8 mouse cellular contexts compared by ENCODE assay signal in genomic region chr7:142660651-142660945, GRCm38 (mm10). TPM values are rescaled to one million over a fixed set of nuclear protein-coding genes. Genes with fewer than 3 reads are reported as not detected.
DNase-seq lines count a peak whose midpoint lies in the region; ATAC-seq and TF ChIP-seq lines count a peak whose summit lies in the region.

No protein-coding gene starts in this region.

- no peaks in the 10 kb centered on the region for H3K9me3 ChIP-seq in hindbrain, embryonic 10.5 days
- H3K9me3 ChIP-seq in midbrain, embryonic 11.5 days (ENCODE audit: control insufficient read depth, low read length): no peaks in the 10 kb centered on the region

- DNase-seq in heart, adult 2 months: peak in 1 of 2 experiments; percentile 47
- DNase-seq in heart, adult 8-10 months (ENCODE audit: low spot score): no peak
- peak; percentile 43 for DNase-seq in brain, embryonic 14.5 days (ENCODE audit: low read depth)
- peak; percentile 71 for DNase-seq in hindbrain, embryonic 10.5 days (ENCODE audit: low spot score)
- DNase-seq in midbrain, embryonic 11.5 days (ENCODE audit: low spot score, missing footprints): peak; percentile 97
- DNase-seq in layer of hippocampus, adult 11-12 months (ENCODE audit: low spot score): no peak
- DNase-seq in ovary, postnatal 14 days (ENCODE audit: low spot score): no peak
- no peak for DNase-seq in right cerebral cortex, postnatal 36 days (ENCODE audit: low spot score in 2 of 2)

- no peak for TF ChIP-seq CTCF in heart, adult 2 months (IDR thresholded peaks at IDR 0.05)
- no peak for TF ChIP-seq CTCF in brain, embryonic 14.5 days (IDR thresholded peaks at IDR 0.05; ENCODE audit: borderline replicate concordance, extremely low read depth, insufficient read depth, insufficient read length)

- 1% methylated on average over 29 of the region's 29 CpGs for WGBS in heart, adult 2 months
- under 1% methylated on average over 29 of the region's 29 CpGs for WGBS in hindbrain, embryonic 10.5 days
- under 1% methylated on average over 29 of the region's 29 CpGs for WGBS in midbrain, embryonic 11.5 days

- intact Hi-C loops in heart, adult 2 months (cut with DNase I): no loop called here

- 0 out of 2 replicates have a peak overlapping the region, but pooled peaks have one; percentile 4 for H3K9ac ChIP-seq in heart, adult 2 months (ENCODE audit: low read depth, low read length)
- peak overlapping the region; percentile 14; the same call in 1 of the 2 replicates for H3K9ac ChIP-seq in midbrain, embryonic 11.5 days (ENCODE audit: low read length)

- H3K79me2 ChIP-seq in heart, adult 2 months (replicated peaks; ENCODE audit: control insufficient read depth, insufficient read depth, low read length): no peaks in the 10 kb centered on the region

- H3K4me3 ChIP-seq in heart, adult 2 months: peak overlapping the region; percentile 24
- peak overlapping the region; percentile 52 for H3K4me3 ChIP-seq in hindbrain, embryonic 10.5 days
- H3K4me3 ChIP-seq in midbrain, embryonic 11.5 days (ENCODE audit: low read depth, low read length): peak overlapping the region; percentile 31

- H3K27ac ChIP-seq in heart, adult 2 months: no peak overlapping the region
- H3K27ac ChIP-seq in hindbrain, embryonic 10.5 days: peak overlapping the region; percentile 85
- H3K27ac ChIP-seq in midbrain, embryonic 11.5 days (ENCODE audit: low read depth, low read length): no peak overlapping the region

- H3K4me1 ChIP-seq in heart, adult 2 months (ENCODE audit: control insufficient read depth, insufficient read depth, low read length): peaks cover 2% of the 10 kb centered on the region
- H3K4me1 ChIP-seq in hindbrain, embryonic 10.5 days (replicated peaks): peaks cover 58% of the 10 kb centered on the region
- H3K4me1 ChIP-seq in midbrain, embryonic 11.5 days (ENCODE audit: control insufficient read depth, insufficient read depth, low read length): peaks cover 17% of the 10 kb centered on the region

- H3K4me2 ChIP-seq in midbrain, embryonic 11.5 days: peak overlapping the region; percentile 43

- no peak for TF ChIP-seq POLR2A in heart, adult 2 months (IDR thresholded peaks at IDR 0.05; ENCODE audit: insufficient read depth, low read depth, low read length)
- no peak for TF ChIP-seq POLR2A in brain, embryonic 14.5 days (IDR thresholded peaks at IDR 0.05; ENCODE audit: borderline replicate concordance, extremely low read depth, insufficient read depth, insufficient read length, poor library complexity, severe bottlenecking)

- no peak for ATAC-seq in midbrain, embryonic 11.5 days (ENCODE audit: low FRiP score)

- H3K36me3 ChIP-seq in heart, adult 2 months (ENCODE audit: control insufficient read depth, insufficient read depth, low read length): no peaks in the 10 kb centered on the region
- no peaks in the 10 kb centered on the region for H3K36me3 ChIP-seq in hindbrain, embryonic 10.5 days
- no peaks in the 10 kb centered on the region for H3K36me3 ChIP-seq in midbrain, embryonic 11.5 days (ENCODE audit: control insufficient read depth, insufficient read depth, low read length)

- TF ChIP-seq EP300 in heart, adult 2 months (IDR thresholded peaks at IDR 0.05; ENCODE audit: insufficient read depth, low read depth, low read length): no peak

- peaks cover 37% of the 10 kb centered on the region for H3K27me3 ChIP-seq in heart, adult 2 months (ENCODE audit: control insufficient read depth, insufficient read depth, low read length)
- peaks cover 100% of the 10 kb centered on the region for H3K27me3 ChIP-seq in hindbrain, embryonic 10.5 days (ENCODE audit: insufficient read depth, poor library complexity, severe bottlenecking)
- H3K27me3 ChIP-seq in midbrain, embryonic 11.5 days (ENCODE audit: control insufficient read depth, insufficient read depth, low read length): peaks cover 96% of the 10 kb centered on the region

RNA-seq across cellular contexts. Expression of gene Igf2, which starts 6.0 kb away (rescaled TPM):
- total RNA-seq in heart, adult 2 months (2021): 10 to 100 TPM; 60.0 to 75.2 TPM
- 64.5 and 80.0 TPM in 2 replicates for polyA plus RNA-seq in heart, adult 2 months (2012; rRNA removed)
- 10 to 100 TPM; 53.1 to 76.2 (median 63.4) TPM for total RNA-seq in heart, adult 8-10 months (2022)
- polyA plus RNA-seq in brain, embryonic 14.5 days (2012; rRNA removed): 234 and 457 TPM in 2 replicates
- 219 and 247 TPM in 2 replicates for polyA plus RNA-seq in hindbrain, embryonic 10.5 days (2016; fragmentation: Nextera tagmentation; extraction: Ambion mirVana)
- polyA plus RNA-seq in midbrain, embryonic 11.5 days (2014; fragmentation: Nextera tagmentation; extraction: Ambion mirVana): 126 and 131 TPM in 2 replicates

RNA-seq across cellular contexts. Expression of gene Gm49394, which starts 9.1 kb away (rescaled TPM):
- total RNA-seq in heart, adult 2 months (2021): not detected
- polyA plus RNA-seq in heart, adult 2 months (2012; rRNA removed): not detected in 2 replicates
- under 1 TPM in 1 of 4 experiments, not detected in 3; 0.09 TPM for total RNA-seq in heart, adult 8-10 months (2022)
- 0.06 and 0.34 TPM in 2 replicates for polyA plus RNA-seq in brain, embryonic 14.5 days (2012; rRNA removed)
- not detected in 2 replicates for polyA plus RNA-seq in hindbrain, embryonic 10.5 days (2016; fragmentation: Nextera tagmentation; extraction: Ambion mirVana)
- polyA plus RNA-seq in midbrain, embryonic 11.5 days (2014; fragmentation: Nextera tagmentation; extraction: Ambion mirVana): not detected in 2 replicates

Comparison
In these comparisons a context has a peak if more than half of its experiments do, and no peak if none do; other contexts are left out.
1. DNase-seq: peak in brain, embryonic 14.5 days (single experiment), hindbrain, embryonic 10.5 days (single experiment) and midbrain, embryonic 11.5 days (single experiment); none in heart, adult 8-10 months (single experiment), layer of hippocampus, adult 11-12 months (single experiment), ovary, postnatal 14 days (single experiment) and right cerebral cortex, postnatal 36 days (0 of 2).
2. Peak in every context shown above with its lines, with median percentiles within 50 percentile points of each other: H3K4me3 ChIP-seq.